8 mouse cellular contexts compared by ENCODE assay signal in genomic region chr2:164725895-164726619, GRCm38 (mm10). TPM values are rescaled to one million over a fixed set of nuclear protein-coding genes. Genes with fewer than 3 reads are reported as not detected.
DNase-seq lines count a peak whose midpoint lies in the region; ATAC-seq lines count a peak whose summit lies in the region.

No protein-coding gene starts in this region.

- H3K4me3 ChIP-seq in neural tube, embryonic 15.5 days (replicated peaks): no peak overlapping the region
- no peak overlapping the region for H3K4me3 ChIP-seq in liver, embryonic 16.5 days (ENCODE audit: low read depth, low read length)

- no peak overlapping the region for H3K9ac ChIP-seq in neural tube, embryonic 15.5 days (replicated peaks)
- no peak overlapping the region for H3K9ac ChIP-seq in liver, embryonic 16.5 days (ENCODE audit: low read depth, low read length)

- H3K27me3 ChIP-seq in neural tube, embryonic 15.5 days (replicated peaks): no peaks in the 10 kb centered on the region; the same call in 1 of the 2 replicates
- H3K27me3 ChIP-seq in liver, embryonic 16.5 days (ENCODE audit: control insufficient read depth, insufficient read depth, low read depth, low read length): no peaks in the 10 kb centered on the region

- DNase-seq in neural tube, embryonic 10.5 days (ENCODE audit: extremely low spot score, low spot score): peak; percentile 62
- peak; percentile 82 to 85 for DNase-seq in cerebellum, postnatal 10 days
- peak; percentile 23 to 39 for DNase-seq in heart, adult 9 months (ENCODE audit: low spot score in 2 of 2)
- peak; percentile 79 for DNase-seq in kidney, postnatal 14 days
- peak; percentile 75 for DNase-seq in retina, postnatal 1 day
- DNase-seq in thymus, postnatal 14 days: peak; percentile 70

- H3K27ac ChIP-seq in neural tube, embryonic 15.5 days (replicated peaks): no peak overlapping the region
- no peak overlapping the region for H3K27ac ChIP-seq in liver, embryonic 16.5 days (ENCODE audit: low read length)

- ATAC-seq in neural tube, embryonic 15.5 days (ENCODE audit: low FRiP score): no peak
- 0 out of 2 replicates have a peak, but pooled peaks have one; percentile 50 for ATAC-seq in liver, embryonic 16.5 days (ENCODE audit: low read depth)

- WGBS in neural tube, embryonic 15.5 days: 28% methylated on average over 6 of the region's 6 CpGs
- 17% methylated on average over 6 of the region's 6 CpGs for WGBS in liver, embryonic 16.5 days (ENCODE audit: insufficient replicate concordance)

- no peaks in the 10 kb centered on the region for H3K36me3 ChIP-seq in neural tube, embryonic 15.5 days
- H3K36me3 ChIP-seq in liver, embryonic 16.5 days (ENCODE audit: control insufficient read depth, insufficient read depth): no peaks in the 10 kb centered on the region

- no peaks in the 10 kb centered on the region for H3K4me1 ChIP-seq in neural tube, embryonic 15.5 days
- no peaks in the 10 kb centered on the region for H3K4me1 ChIP-seq in liver, embryonic 16.5 days (ENCODE audit: control insufficient read depth, low read depth, low read length)

- H3K9me3 ChIP-seq in neural tube, embryonic 15.5 days (replicated peaks): no peaks in the 10 kb centered on the region
- H3K9me3 ChIP-seq in liver, embryonic 16.5 days (replicated peaks; ENCODE audit: control insufficient read depth, low read length): no peaks in the 10 kb centered on the region

- H3K4me2 ChIP-seq in neural tube, embryonic 15.5 days: no peak overlapping the region
- no peak overlapping the region for H3K4me2 ChIP-seq in liver, embryonic 16.5 days (ENCODE audit: low read depth, low read length)

RNA-seq across cellular contexts. Expression of gene Spint5, which starts 11.0 kb away (rescaled TPM):
- polyA plus RNA-seq in neural tube, embryonic 15.5 days (2015; fragmentation: Nextera tagmentation; extraction: Ambion mirVana): not detected in 2 replicates
- not detected in 2 replicates for polyA plus RNA-seq in liver, embryonic 16.5 days (2015; fragmentation: Nextera tagmentation; extraction: Ambion mirVana)

RNA-seq across cellular contexts. Expression of gene Wfdc3, which starts 19.7 kb away (rescaled TPM):
- polyA plus RNA-seq in neural tube, embryonic 15.5 days (2015; fragmentation: Nextera tagmentation; extraction: Ambion mirVana): 1.1 and 1.3 TPM in 2 replicates
- 1.5 and 1.7 TPM in 2 replicates for polyA plus RNA-seq in liver, embryonic 16.5 days (2015; fragmentation: Nextera tagmentation; extraction: Ambion mirVana)

RNA-seq across cellular contexts. Expression of gene Dnttip1, which starts 19.7 kb away (rescaled TPM):
- polyA plus RNA-seq in neural tube, embryonic 15.5 days (2015; fragmentation: Nextera tagmentation; extraction: Ambion mirVana): 51.0 and 56.4 TPM in 2 replicates
- polyA plus RNA-seq in liver, embryonic 16.5 days (2015; fragmentation: Nextera tagmentation; extraction: Ambion mirVana): 40.1 and 43.1 TPM in 2 replicates

RNA-seq across cellular contexts. Expression of gene Spint4, which starts 27.8 kb away (rescaled TPM):
- not detected in 2 replicates for polyA plus RNA-seq in neural tube, embryonic 15.5 days (2015; fragmentation: Nextera tagmentation; extraction: Ambion mirVana)
- not detected in 2 replicates for polyA plus RNA-seq in liver, embryonic 16.5 days (2015; fragmentation: Nextera tagmentation; extraction: Ambion mirVana)

RNA-seq across cellular contexts. Expression of gene Wfdc13, which starts 41.1 kb away (rescaled TPM):
- polyA plus RNA-seq in neural tube, embryonic 15.5 days (2015; fragmentation: Nextera tagmentation; extraction: Ambion mirVana): not detected in 2 replicates
- polyA plus RNA-seq in liver, embryonic 16.5 days (2015; fragmentation: Nextera tagmentation; extraction: Ambion mirVana): not detected in 2 replicates

Comparison
In these comparisons a context has a peak if more than half of its experiments do, and no peak if none do; other contexts are left out.
1. DNase-seq: peak in every context shown above with its lines; median percentile 84 in cerebellum, postnatal 10 days; 79 in kidney, postnatal 14 days; 75 in retina, postnatal 1 day; 70 in thymus, postnatal 14 days; 62 in neural tube, embryonic 10.5 days; 31 in heart, adult 9 months.